Mouse (Mus musculus) lung, embryonic 16.5 days (tissue): ENCODE measurements at regions not wholly inside any gene's neighbourhood (a gene's known extent, or its start where the extent isn't known, plus 50 kb on each side); places are given as distances from the start of the nearest gene placed in this dataset.

ENCODE experiments used
- ATAC-seq: fragments of 200-750 bp; cut with Nextera tagmentation; 2 replicates; pipeline ENCODE4 v1.8.0; 2017; ENCODE audit warnings: low read depth, mild to moderate bottlenecking, moderate library complexity
- H3K27ac ChIP-seq: fragments of 300-500 bp; sonication (generic); 2 replicates; pipeline ENCODE4 v1.5.1; 2014; ENCODE audit warnings: mild to moderate bottlenecking, control low read depth, low read length
- H3K27me3 ChIP-seq: fragments of 300-500 bp; sonication (generic); 2 replicates; pipeline ENCODE4 v1.6.1; 2014; ENCODE audit warnings: low read depth, low read length, mixed read lengths; ENCODE audit not compliant: control insufficient read depth, insufficient read depth
- H3K36me3 ChIP-seq: fragments of 300-500 bp; sonication (generic); 2 replicates; pipeline ENCODE4 v1.6.1; 2014; ENCODE audit warnings: low read length; ENCODE audit not compliant: control insufficient read depth, insufficient read depth
- H3K4me1 ChIP-seq: fragments of 300-500 bp; sonication (generic); replicated peaks from 2 replicates; pipeline ENCODE4 v1.6.1; 2014; ENCODE audit warnings: low read length, mixed read lengths; ENCODE audit not compliant: control insufficient read depth, insufficient read depth
- H3K4me2 ChIP-seq: fragments of 300-500 bp; sonication (generic); 2 replicates; pipeline ENCODE4 v1.6.1; 2014; ENCODE audit warnings: low read depth, low read length, control low read depth
- H3K4me3 ChIP-seq: fragments of 300-500 bp; sonication (generic); 2 replicates; pipeline ENCODE4 v1.5.1; 2014; ENCODE audit warnings: mild to moderate bottlenecking, low read length, control low read depth
- H3K9ac ChIP-seq: fragments of 300-500 bp; sonication (generic); 2 replicates; pipeline ENCODE4 v1.6.1; 2014; ENCODE audit warnings: low read length, control low read depth
- H3K9me3 ChIP-seq: fragments of 300-500 bp; sonication (generic); 2 replicates; pipeline ENCODE4 v1.6.1; 2016; ENCODE audit warnings: low read length; ENCODE audit not compliant: control insufficient read depth
- WGBS: fragments of 180-500 bp; shearing (Covaris S2); extraction: QIAGEN DNeasy Blood & Tissue Kit; methylation state at CpG from one replicate; pipeline ENCODE4 v1.1.7; 2014; 5-methylcytosine and 5-hydroxymethylcytosine counted together

- Histone ChIP-seq H3K4me3 (no peak overlapping the region), H3K9ac (no peak overlapping the region), H3K36me3 (no peaks in the 10 kb centered on the region), H3K9me3 (no peaks in the 10 kb centered on the region), H3K4me1 (no peaks in the 10 kb centered on the region), H3K27me3 (no peaks in the 10 kb centered on the region), H3K4me2 (no peak overlapping the region), H3K27ac (no peak overlapping the region)
- peak; percentile 23; the same call in 1 of the 2 replicates for ATAC-seq
- WGBS: 64% methylated on average over 14 of the region's 14 CpGs
These were observed 65.1 kb upstream of the Zfp423 start for GRCm38 (mm10) chr8:88024496-88024895.

- H3K9ac ChIP-seq: no peak overlapping the region
- H3K9me3 ChIP-seq: peaks cover 2% of the 10 kb centered on the region
- H3K4me1 ChIP-seq: no peaks in the 10 kb centered on the region
- no peak overlapping the region for H3K4me2 ChIP-seq
- no peak overlapping the region for H3K27ac ChIP-seq
- no peaks in the 10 kb centered on the region for H3K36me3 ChIP-seq
- ATAC-seq: peak; percentile 46; the same call in 1 of the 2 replicates
- 15% methylated on average over 5 of the region's 5 CpGs for WGBS
- no peak overlapping the region for H3K4me3 ChIP-seq
- no peaks in the 10 kb centered on the region for H3K27me3 ChIP-seq
These were observed 64.0 kb upstream of the Zfp423 start for GRCm38 (mm10) chr8:88023423-88023822.

- Histone ChIP-seq H3K9me3 (peaks cover 4% of the 10 kb centered on the region), H3K27me3 (no peaks in the 10 kb centered on the region), H3K9ac (no peak overlapping the region), H3K36me3 (no peaks in the 10 kb centered on the region), H3K27ac (no peak overlapping the region), H3K4me3 (no peak overlapping the region), H3K4me2 (no peak overlapping the region), H3K4me1 (no peaks in the 10 kb centered on the region)
- no peak for ATAC-seq
- 77% methylated on average over 16 of the region's 16 CpGs for WGBS
These were observed 63.5 kb upstream of the Zfp423 start for GRCm38 (mm10) chr8:88022776-88023385.

- WGBS: 57% methylated on average over 17 of the region's 17 CpGs
- no peak overlapping the region for H3K4me2 ChIP-seq
- no peak overlapping the region for H3K27ac ChIP-seq
- H3K36me3 ChIP-seq: no peaks in the 10 kb centered on the region
- H3K4me3 ChIP-seq: no peak overlapping the region
- no peaks in the 10 kb centered on the region for H3K4me1 ChIP-seq
- ATAC-seq: peak; percentile 80
- H3K9ac ChIP-seq: no peak overlapping the region
- peaks cover 4% of the 10 kb centered on the region for H3K9me3 ChIP-seq
- H3K27me3 ChIP-seq: no peaks in the 10 kb centered on the region
These were observed 60.1 kb upstream of the Zfp423 start for GRCm38 (mm10) chr8:88019243-88020115.

GRCm38 (mm10) chr8:88018494-88018893, 59.1 kb upstream of the Zfp423 start:
- Histone ChIP-seq H3K4me2 (no peak overlapping the region), H3K9ac (no peak overlapping the region), H3K36me3 (no peaks in the 10 kb centered on the region), H3K27ac (no peak overlapping the region), H3K4me3 (no peak overlapping the region), H3K27me3 (no peaks in the 10 kb centered on the region), H3K9me3 (peaks cover 4% of the 10 kb centered on the region), H3K4me1 (no peaks in the 10 kb centered on the region)
- ATAC-seq: no peak
- WGBS: 95% methylated on average over 4 of the region's 4 CpGs

- 55% methylated on average over 15 of the region's 15 CpGs for WGBS
- Histone ChIP-seq H3K4me2 (no peak overlapping the region), H3K36me3 (no peaks in the 10 kb centered on the region), H3K4me1 (0 out of 2 replicates have a peak, but pooled peaks cover 4% of the 10 kb centered on the region), H3K27ac (no peak overlapping the region), H3K9ac (no peak overlapping the region), H3K9me3 (no peaks in the 10 kb centered on the region), H3K27me3 (no peaks in the 10 kb centered on the region), H3K4me3 (no peak overlapping the region)
- peak; percentile 39; the same call in 1 of the 2 replicates for ATAC-seq
These were observed 52.9 kb upstream of the Zfp423 start for GRCm38 (mm10) chr8:88012177-88012825.

- Histone ChIP-seq H3K9ac (no peak overlapping the region), H3K9me3 (no peaks in the 10 kb centered on the region), H3K4me2 (no peak overlapping the region), H3K4me1 (0 out of 2 replicates have a peak, but pooled peaks cover 4% of the 10 kb centered on the region), H3K4me3 (no peak overlapping the region), H3K36me3 (no peaks in the 10 kb centered on the region), H3K27ac (0 out of 2 replicates have a peak overlapping the region, but pooled peaks have one; percentile 28), H3K27me3 (no peaks in the 10 kb centered on the region)
- ATAC-seq: peak; percentile 56
- WGBS: 13% methylated on average over 3 of the region's 3 CpGs
These were observed 51.2 kb upstream of the Zfp423 start for GRCm38 (mm10) chr8:88010566-88010965.

GRCm38 (mm10) chr8:88009878-88010277, 50.5 kb upstream of the Zfp423 start:
- peak overlapping the region; percentile 32; the same call in 1 of the 2 replicates for H3K27ac ChIP-seq
- ATAC-seq: no peak
- H3K27me3 ChIP-seq: no peaks in the 10 kb centered on the region
- H3K36me3 ChIP-seq: no peaks in the 10 kb centered on the region
- 0 out of 2 replicates have a peak, but pooled peaks cover 4% of the 10 kb centered on the region for H3K4me1 ChIP-seq
- H3K9ac ChIP-seq: no peak overlapping the region
- H3K9me3 ChIP-seq: no peaks in the 10 kb centered on the region
- no peak overlapping the region for H3K4me2 ChIP-seq
- no peak overlapping the region for H3K4me3 ChIP-seq
- 47% methylated on average over 3 of the region's 3 CpGs for WGBS
